Mouse (Mus musculus): ENCODE measurements around the gene Isl1. TPM values are rescaled to one million over a fixed set of nuclear protein-coding genes. Genes with fewer than 3 reads are reported as not detected.

The Isl1 gene
- polyA plus RNA-seq, 1 experiment = not detected

GRCm38 (mm10) chr13:116301706-116302105 is 7.8 kb downstream of the Isl1 start:
- TF ChIP-seq GATA1 (IDR thresholded peaks at IDR 0.05; ENCODE audit: low read length) = no peak

GRCm38 (mm10) chr13:116299241-116299640 is 10.2 kb downstream of the Isl1 start:
- no peak for TF ChIP-seq GATA1 (IDR thresholded peaks at IDR 0.05; ENCODE audit: low read length)

- no peak for TF ChIP-seq GATA1 (IDR thresholded peaks at IDR 0.05; ENCODE audit: low read length)
These were observed 10.8 kb downstream of the Isl1 start for GRCm38 (mm10) chr13:116298641-116299170.

GRCm38 (mm10) chr13:116298001-116298400 is 11.5 kb downstream of the Isl1 start:
- TF ChIP-seq GATA1 (IDR thresholded peaks at IDR 0.05; ENCODE audit: low read length) = no peak

- no peak for TF ChIP-seq GATA1 (IDR thresholded peaks at IDR 0.05; ENCODE audit: low read length)
These were observed 12.3 kb downstream of the Isl1 start for GRCm38 (mm10) chr13:116297048-116297811.

- no peak for TF ChIP-seq GATA1 (IDR thresholded peaks at IDR 0.05; ENCODE audit: low read length)
These were observed 14.1 kb downstream of the Isl1 start for GRCm38 (mm10) chr13:116295401-116295800.

GRCm38 (mm10) chr13:116294734-116295133 is 14.8 kb downstream of the Isl1 start:
- TF ChIP-seq GATA1 (IDR thresholded peaks at IDR 0.05; ENCODE audit: low read length) = no peak

- no peak for TF ChIP-seq GATA1 (IDR thresholded peaks at IDR 0.05; ENCODE audit: low read length)
These were observed 15.4 kb downstream of the Isl1 start for GRCm38 (mm10) chr13:116294151-116294461.

- no peak for TF ChIP-seq GATA1 (IDR thresholded peaks at IDR 0.05; ENCODE audit: low read length)
These were observed 16.0 kb downstream of the Isl1 start for GRCm38 (mm10) chr13:116293301-116294150.

GRCm38 (mm10) chr13:116289655-116290054 is 19.8 kb downstream of the Isl1 start:
- TF ChIP-seq GATA1 (IDR thresholded peaks at IDR 0.05; ENCODE audit: low read length) = no peak

- no peak for TF ChIP-seq GATA1 (IDR thresholded peaks at IDR 0.05; ENCODE audit: low read length)
These were observed 30.2 kb downstream of the Isl1 start for GRCm38 (mm10) chr13:116279207-116279772.
